Mouse (Mus musculus): ENCODE results near the gene Anks1b.
"Not testable (repeated sequence)": the region's sequence is repeated elsewhere in the genome, so short reads cannot be mapped to it uniquely, and the experiment has no call there.

The Anks1b gene

DNA sequence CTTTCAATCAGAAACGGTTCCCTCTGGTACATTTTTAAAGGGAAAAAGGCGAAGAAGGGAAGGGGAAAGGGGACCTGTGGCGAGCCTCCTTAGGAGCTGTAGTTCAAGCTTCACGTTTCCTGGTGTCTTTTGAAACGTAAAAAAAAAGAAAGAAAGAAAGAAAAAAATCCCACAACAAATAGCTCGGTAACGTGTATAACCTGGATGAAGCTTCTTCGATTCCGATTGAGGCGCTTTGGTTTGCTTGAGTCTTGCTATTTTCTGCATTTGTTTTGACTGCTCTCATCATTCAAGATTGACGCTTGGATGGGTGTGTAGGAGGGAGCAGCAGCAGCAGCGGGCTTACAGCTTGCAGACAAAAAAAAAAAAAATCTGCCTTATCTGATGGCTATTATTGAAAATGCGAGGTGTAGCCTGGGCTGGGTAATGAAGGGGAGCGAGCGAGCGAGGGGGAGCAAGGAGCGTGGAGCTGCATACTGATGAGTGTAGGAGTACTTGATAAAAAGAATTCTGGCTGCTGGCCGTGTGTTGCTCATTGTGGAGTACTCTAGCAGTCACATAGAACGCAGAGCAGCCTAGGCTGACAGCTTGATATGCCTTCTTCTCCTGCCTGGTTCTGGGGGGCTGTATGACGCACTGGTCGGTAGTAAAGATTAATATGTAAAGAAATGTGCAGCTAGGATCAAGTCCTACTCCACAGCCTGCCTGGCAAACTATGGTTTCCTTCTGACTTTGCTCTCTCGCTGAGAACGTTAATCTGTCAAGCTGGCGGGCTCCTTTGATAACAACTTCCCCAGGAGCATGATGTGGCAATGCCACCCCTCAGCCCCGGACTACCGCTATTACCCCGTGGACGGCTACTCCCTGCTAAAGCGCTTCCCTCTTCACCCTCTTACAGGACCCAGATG lies 703.1 kb downstream of the Anks1b start:
- DNase-seq (ENCODE audit: extremely low read depth, low read depth), result no peak

GRCm38 (mm10) chr10:90577099-90577461 lies 703.8 kb downstream of the Anks1b start:
- DNase-seq (ENCODE audit: extremely low read depth, low read depth), result no peak

DNA sequence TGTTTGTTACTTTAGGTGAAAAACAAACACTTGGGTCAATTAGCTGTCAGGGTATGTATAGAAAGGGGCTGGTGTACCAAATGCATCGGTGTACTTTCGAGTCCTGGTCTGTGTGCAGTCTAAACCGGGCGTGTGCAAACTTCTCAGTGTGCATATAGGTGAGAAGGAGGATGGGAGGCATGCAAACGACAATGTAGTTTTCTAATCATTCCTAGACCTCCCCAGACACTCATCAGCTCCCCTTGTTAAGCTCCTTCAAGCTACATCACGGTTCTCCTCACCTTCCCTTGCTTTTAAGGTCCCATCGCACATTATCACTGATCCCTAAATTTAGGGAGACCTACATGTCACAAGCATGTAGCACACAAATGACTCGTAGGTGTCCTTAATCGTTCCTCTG lies 704.5 kb downstream of the Anks1b start:
- DNase-seq (ENCODE audit: extremely low read depth, low read depth), result no peak

- DNase-seq (ENCODE audit: extremely low read depth, low read depth), result no peak
Observed at GRCm38 (mm10) chr10:90579970-90580369, 706.7 kb downstream of the Anks1b start.

DNA sequence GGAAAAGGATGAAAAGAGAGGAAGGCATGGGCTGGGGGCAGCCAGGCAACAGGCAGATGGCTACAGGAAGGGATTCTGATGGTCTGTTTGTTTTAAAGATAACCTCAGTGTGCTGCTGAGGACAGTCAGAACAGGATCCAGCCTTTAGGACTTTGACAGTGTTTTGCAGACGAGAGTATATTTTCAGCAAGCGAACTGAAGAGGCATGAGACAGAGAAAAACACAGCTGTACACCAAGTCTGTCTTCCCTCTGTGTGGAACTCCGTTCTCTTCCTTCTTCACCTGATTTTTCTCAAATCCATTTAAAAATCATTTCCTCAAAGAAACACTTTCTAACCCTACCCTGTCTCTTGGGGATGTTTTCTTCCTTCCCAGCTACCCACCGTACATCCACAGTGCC lies 710.7 kb downstream of the Anks1b start:
- DNase-seq (ENCODE audit: extremely low read depth, low read depth), result no peak

DNA sequence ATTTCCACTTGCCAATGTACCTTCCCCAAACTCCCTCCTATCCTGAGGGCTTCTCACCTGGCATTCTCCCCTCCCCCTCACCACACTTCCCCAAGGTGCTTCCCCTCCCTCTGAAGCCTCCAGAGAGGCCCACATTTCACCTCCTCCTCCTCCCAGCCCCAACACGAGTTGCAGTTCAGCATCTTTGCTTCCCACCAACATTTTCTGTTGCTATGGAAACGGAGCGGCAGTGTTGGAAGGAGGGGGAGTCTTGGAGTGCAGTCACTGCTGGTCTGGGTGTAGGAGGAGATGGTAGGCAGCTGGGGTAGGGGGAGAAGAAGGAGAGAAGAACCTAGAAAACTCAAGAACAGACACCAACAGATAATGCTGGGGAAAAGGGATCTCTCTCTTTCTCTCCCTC lies 722.8 kb downstream of the Anks1b start:
- no peak for DNase-seq (ENCODE audit: extremely low read depth, low read depth)

GRCm38 (mm10) chr10:90596576-90596975 lies 723.3 kb downstream of the Anks1b start:
- DNase-seq (ENCODE audit: extremely low read depth, low read depth), result no peak

DNA sequence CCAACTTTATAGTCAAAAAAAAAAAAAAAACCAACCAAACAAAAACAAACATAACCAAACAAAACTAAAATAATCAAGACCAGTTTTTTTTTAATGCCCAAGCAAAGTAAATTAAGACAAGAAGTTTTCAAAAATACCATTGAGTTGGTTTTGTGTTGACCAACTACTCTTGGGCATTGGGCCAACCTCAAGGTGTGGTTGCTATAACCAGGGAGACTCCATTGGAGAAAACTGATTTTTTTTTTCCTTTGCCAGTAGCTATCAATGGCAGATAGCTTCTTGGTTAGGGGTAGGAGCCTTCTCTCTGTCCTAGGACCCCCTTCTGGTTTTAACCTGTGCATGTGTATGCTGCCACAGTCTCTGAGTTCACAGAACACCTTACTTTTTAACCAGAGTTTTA lies 725.8 kb downstream of the Anks1b start:
- no peak for DNase-seq (ENCODE audit: extremely low read depth, low read depth)

DNA sequence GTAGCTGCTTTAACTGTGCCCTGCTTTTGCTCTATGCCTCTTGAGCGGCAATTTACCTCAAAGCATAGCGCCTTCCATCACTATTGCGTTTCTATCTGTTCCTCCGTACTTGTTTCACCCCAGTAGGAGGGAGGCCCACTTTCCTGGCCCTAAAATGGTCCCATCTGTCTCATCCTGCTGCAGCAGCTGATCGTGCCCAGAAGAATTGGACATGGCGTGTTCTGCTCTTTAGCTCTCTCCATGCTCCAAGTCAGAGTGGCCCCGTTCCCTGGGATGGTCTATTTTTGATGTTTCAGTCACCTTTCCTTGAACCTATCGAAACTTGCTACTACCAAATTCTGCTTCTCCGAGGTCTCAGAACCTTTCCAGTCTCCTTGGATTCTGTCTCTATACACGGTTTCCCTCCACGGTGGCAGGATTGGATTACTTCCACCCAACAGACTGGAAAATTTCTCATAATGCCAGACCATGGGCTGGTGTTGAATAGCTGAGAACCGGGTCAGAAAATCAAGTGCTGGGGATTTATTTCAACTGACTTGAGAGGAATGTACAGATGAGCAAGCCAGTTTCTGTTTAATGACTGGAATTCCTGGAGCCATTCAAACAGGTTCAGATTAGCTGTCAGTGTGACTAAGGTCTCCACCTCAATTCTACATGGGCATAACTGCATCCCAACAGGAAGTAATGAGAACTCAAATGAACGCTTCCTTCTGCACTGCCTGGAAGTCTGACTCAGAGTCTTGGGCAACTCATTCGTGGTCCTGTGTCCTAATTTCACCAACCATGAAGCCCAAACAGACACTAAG lies 726.6 kb downstream of the Anks1b start:
- no peak for DNase-seq (ENCODE audit: extremely low read depth, low read depth)

GRCm38 (mm10) chr10:90607586-90607985 lies 734.3 kb downstream of the Anks1b start:
- no peak for DNase-seq (ENCODE audit: extremely low read depth, low read depth)

GRCm38 (mm10) chr10:90609437-90609836 lies 736.1 kb downstream of the Anks1b start:
- DNase-seq (ENCODE audit: extremely low read depth, low read depth), result no peak

DNA sequence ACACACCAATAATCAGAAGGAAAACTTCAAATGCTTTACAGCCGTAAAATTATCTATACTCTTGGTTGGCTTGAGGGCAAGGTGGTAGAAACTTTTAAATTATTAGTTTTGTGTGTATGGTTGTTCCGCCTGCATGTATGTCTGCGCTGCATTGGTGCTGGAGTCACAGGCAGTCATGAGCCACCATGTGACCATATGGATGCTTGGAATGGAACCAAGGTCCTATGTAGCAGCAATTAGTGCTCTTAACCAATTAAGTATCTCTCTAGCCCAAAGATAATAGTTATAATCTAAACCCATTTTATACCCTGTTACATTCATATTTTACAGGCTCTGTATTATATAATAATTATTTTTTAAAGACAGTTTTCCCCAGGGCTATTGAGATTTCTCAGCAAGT lies 739.7 kb downstream of the Anks1b start:
- no peak for DNase-seq (ENCODE audit: extremely low read depth, low read depth)

GRCm38 (mm10) chr10:90615196-90615595 lies 741.9 kb downstream of the Anks1b start:
- DNase-seq (ENCODE audit: extremely low read depth, low read depth), result no peak

GRCm38 (mm10) chr10:90616622-90617021 lies 743.3 kb downstream of the Anks1b start:
- no peak for DNase-seq (ENCODE audit: extremely low read depth, low read depth)

- no peak for DNase-seq (ENCODE audit: extremely low read depth, low read depth)
Observed at GRCm38 (mm10) chr10:90617664-90618296, 744.5 kb downstream of the Anks1b start.

DNA sequence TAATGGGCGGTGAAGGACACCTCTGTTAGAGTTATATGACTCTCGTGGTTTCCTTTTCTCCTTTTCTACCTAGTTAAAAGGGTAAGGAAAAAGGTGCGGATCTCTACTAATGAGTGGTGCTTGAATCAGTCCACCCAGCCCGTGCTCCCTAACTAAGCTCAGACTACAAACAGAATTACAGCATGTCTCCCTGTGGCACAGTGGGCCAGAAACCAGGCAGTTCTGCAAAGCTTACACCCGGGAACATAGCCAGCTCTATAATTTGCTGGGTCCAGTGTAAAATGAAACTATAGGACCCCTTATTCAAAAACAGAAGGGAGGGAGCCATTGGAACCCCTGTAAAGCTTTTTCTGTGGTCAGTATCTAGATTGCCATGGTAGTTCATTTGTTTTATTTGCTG lies 754.2 kb downstream of the Anks1b start:
- DNase-seq (ENCODE audit: extremely low read depth, low read depth), result no peak

DNA sequence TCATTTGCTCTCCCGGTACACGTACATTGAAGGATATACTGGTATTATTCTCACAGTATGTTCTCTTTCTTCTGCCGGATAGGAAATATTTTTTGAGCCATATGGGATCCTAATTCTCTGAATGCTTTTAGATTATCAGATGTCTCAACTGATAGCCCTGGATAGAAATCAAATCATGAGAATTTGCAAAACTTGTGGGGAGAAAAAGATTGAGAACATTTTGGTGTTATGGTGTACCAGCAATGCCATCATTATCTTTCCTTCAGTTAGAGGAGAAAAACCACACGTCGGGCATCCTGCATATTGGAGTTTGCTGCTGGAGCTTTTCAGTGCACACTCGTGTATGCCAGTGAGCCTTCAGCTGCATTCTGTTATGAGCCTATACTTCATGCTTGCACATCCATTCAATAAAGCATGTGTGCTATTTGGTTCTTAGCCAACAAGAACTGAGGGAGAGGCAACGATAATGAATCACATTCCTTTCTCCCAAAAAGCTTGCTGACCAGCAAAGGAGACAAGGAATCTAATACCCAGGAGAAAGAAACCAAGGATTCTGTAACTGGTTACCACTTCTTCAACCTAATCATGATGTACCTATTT lies 756.9 kb downstream of the Anks1b start:
- DNase-seq (ENCODE audit: extremely low read depth, low read depth), result no peak

DNA sequence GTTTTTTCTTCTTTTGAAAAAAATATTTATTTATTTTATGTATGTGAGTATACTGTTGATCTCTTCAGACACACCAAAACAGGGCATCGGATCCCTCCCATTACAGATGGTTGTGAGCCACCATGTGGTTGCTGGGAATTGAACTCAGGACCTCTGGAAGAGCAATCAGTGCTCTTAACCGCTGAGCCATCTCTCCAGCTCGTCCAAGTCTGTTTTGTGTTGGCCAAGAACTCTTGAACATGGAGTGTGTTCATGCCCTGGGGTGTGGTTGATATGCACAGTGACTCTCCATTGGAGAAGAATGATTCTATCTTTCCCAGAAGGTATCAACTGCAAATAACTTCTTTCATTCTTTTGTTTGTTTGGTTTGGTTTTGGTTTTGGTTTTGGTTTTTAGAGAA lies 757.5 kb downstream of the Anks1b start:
- DNase-seq (ENCODE audit: extremely low read depth, low read depth), result not testable (repeated sequence)

- no peak for DNase-seq (ENCODE audit: extremely low read depth, low read depth)
Observed at GRCm38 (mm10) chr10:90637352-90637751, 764.0 kb downstream of the Anks1b start.

DNA sequence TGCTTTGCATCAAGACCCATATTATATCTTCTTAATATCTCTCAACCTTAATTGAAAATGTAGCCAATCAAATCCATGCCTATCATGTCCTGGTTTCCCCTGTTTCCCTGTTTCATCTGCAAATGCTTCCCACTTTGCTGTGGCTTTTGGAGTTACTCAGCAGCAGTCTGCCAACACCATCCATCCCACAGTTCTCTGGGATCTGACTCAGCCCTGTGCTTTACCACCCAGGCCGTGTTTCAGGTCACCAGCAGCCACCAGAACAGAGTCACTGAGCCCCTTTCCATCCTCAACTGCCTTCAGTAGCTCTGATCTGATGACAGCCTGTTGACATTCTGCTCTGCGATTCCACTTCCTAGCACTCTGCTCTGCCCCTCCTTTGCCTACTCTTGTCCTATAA lies 776.4 kb downstream of the Anks1b start:
- no peak for DNase-seq (ENCODE audit: extremely low read depth, low read depth)

GRCm38 (mm10) chr10:90657416-90658120 lies 784.3 kb downstream of the Anks1b start:
- DNase-seq (ENCODE audit: extremely low read depth, low read depth), result no peak
